In the genomic region with DNA sequence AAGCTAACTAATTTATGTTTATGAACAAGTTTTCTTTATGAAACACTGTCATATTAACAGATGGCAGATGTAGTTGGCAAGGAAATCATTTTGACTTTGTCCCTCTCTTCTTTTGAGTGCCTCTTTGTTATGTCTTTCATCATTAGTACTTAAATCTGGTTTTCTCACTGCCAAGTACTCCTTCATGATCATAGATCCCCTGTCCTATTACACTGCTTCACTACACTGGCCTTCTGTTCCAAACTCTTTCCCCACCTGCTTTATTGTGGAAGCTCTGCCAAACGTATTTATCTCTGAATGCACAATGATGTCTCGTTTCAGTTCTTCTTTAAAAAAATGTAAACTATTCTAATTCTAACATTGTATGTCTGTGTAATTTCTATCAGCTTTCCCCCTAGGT, we compare ENCODE assay signal across 20 mouse cellular contexts.
A peak's percentile ranks its signal among the peaks of the same experiment; 100 is the strongest.
DNase-seq lines count a peak whose midpoint lies in the region; ATAC-seq and TF ChIP-seq lines count a peak whose summit lies in the region.
"Had no signal": no experiment of that assay in that cellular context is flagged by ENCODE, and none has a peak within 500 bp of the region (broad histone marks: within the 10 kb centered on the region; RNA-seq: fewer than 3 reads in every experiment).

No protein-coding gene starts in this region.

- H3K36me3 ChIP-seq in forebrain, embryonic 13.5 days (ENCODE audit: poor library complexity, severe bottlenecking): no peaks in the 10 kb centered on the region
- H3K36me3 ChIP-seq in forebrain, embryonic 12.5 days (replicated peaks): no peaks in the 10 kb centered on the region
- no peaks in the 10 kb centered on the region for H3K36me3 ChIP-seq in hindbrain, postnatal 0 days (ENCODE audit: insufficient read depth, low read length)
- no peaks in the 10 kb centered on the region for H3K36me3 ChIP-seq in hindbrain, embryonic 12.5 days
- H3K36me3 ChIP-seq in midbrain, postnatal 0 days (ENCODE audit: insufficient read depth, low read length): no peaks in the 10 kb centered on the region
- no peaks in the 10 kb centered on the region for H3K36me3 ChIP-seq in midbrain, embryonic 11.5 days (ENCODE audit: control insufficient read depth, insufficient read depth, low read length)
- no peaks in the 10 kb centered on the region for H3K36me3 ChIP-seq in forebrain, postnatal 0 days (ENCODE audit: insufficient read depth)
- H3K36me3 ChIP-seq: embryonic facial prominence, embryonic 15.5 days; heart, embryonic 12.5 days had no signal

- H3K4me2 ChIP-seq in forebrain, embryonic 13.5 days: no peak overlapping the region
- H3K4me2 ChIP-seq in forebrain, embryonic 12.5 days: no peak overlapping the region
- H3K4me2 ChIP-seq in hindbrain, postnatal 0 days (ENCODE audit: low read depth, low read length): no peak overlapping the region
- no peak overlapping the region for H3K4me2 ChIP-seq in hindbrain, embryonic 12.5 days (replicated peaks)
- H3K4me2 ChIP-seq in midbrain, postnatal 0 days (ENCODE audit: low read depth, low read length, poor library complexity, severe bottlenecking): no peak overlapping the region
- H3K4me2 ChIP-seq in midbrain, embryonic 11.5 days: no peak overlapping the region
- H3K4me2 ChIP-seq in forebrain, postnatal 0 days (ENCODE audit: low read depth): no peak overlapping the region
- H3K4me2 ChIP-seq: embryonic facial prominence, embryonic 15.5 days; heart, embryonic 12.5 days had no signal

- no peaks in the 10 kb centered on the region for H3K4me1 ChIP-seq in forebrain, embryonic 13.5 days
- H3K4me1 ChIP-seq in forebrain, embryonic 12.5 days: no peaks in the 10 kb centered on the region
- H3K4me1 ChIP-seq in hindbrain, postnatal 0 days (ENCODE audit: insufficient read depth, low read length): no peaks in the 10 kb centered on the region
- no peaks in the 10 kb centered on the region for H3K4me1 ChIP-seq in hindbrain, embryonic 12.5 days
- H3K4me1 ChIP-seq in midbrain, postnatal 0 days (ENCODE audit: insufficient read depth, low read length): no peaks in the 10 kb centered on the region
- H3K4me1 ChIP-seq in midbrain, embryonic 11.5 days (ENCODE audit: control insufficient read depth, insufficient read depth, low read length): no peaks in the 10 kb centered on the region
- H3K4me1 ChIP-seq in forebrain, postnatal 0 days (ENCODE audit: insufficient read depth): no peaks in the 10 kb centered on the region
- H3K4me1 ChIP-seq: embryonic facial prominence, embryonic 15.5 days; heart, embryonic 12.5 days had no signal

- WGBS in forebrain, embryonic 13.5 days: 54% methylated on average over 2 of the region's 2 CpGs
- 84% methylated on average over 2 of the region's 2 CpGs for WGBS in forebrain, embryonic 12.5 days
- WGBS in hindbrain, postnatal 0 days: 55% methylated on average over 2 of the region's 2 CpGs
- whole genome bisulfite sequencing in hindbrain, embryonic 12.5 days: 83% methylated on average over 2 of the region's 2 CpGs
- WGBS in midbrain, postnatal 0 days: 80% methylated on average over 2 of the region's 2 CpGs
- 74% methylated on average over 2 of the region's 2 CpGs for WGBS in midbrain, embryonic 11.5 days
- WGBS in forebrain, postnatal 0 days: 26% methylated on average over 2 of the region's 2 CpGs

- no peak overlapping the region for H3K4me3 ChIP-seq in forebrain, embryonic 13.5 days
- H3K4me3 ChIP-seq in forebrain, embryonic 12.5 days (replicated peaks): no peak overlapping the region
- no peak overlapping the region for H3K4me3 ChIP-seq in hindbrain, postnatal 0 days (ENCODE audit: low read length)
- no peak overlapping the region for H3K4me3 ChIP-seq in hindbrain, embryonic 12.5 days
- H3K4me3 ChIP-seq in midbrain, postnatal 0 days (ENCODE audit: low read depth, low read length): no peak overlapping the region
- no peak overlapping the region for H3K4me3 ChIP-seq in midbrain, embryonic 11.5 days (ENCODE audit: low read depth, low read length)
- no peak overlapping the region for H3K4me3 ChIP-seq in forebrain, postnatal 0 days (ENCODE audit: low read depth, low read length)
- H3K4me3 ChIP-seq: embryonic facial prominence, embryonic 15.5 days; erythroblast, embryonic 14.5 days; gastrocnemius, adult 2 months; heart, embryonic 12.5 days had no signal

- no peaks in the 10 kb centered on the region for H3K9me3 ChIP-seq in forebrain, embryonic 13.5 days (replicated peaks)
- H3K9me3 ChIP-seq in forebrain, embryonic 12.5 days: no peaks in the 10 kb centered on the region
- no peaks in the 10 kb centered on the region for H3K9me3 ChIP-seq in hindbrain, postnatal 0 days (ENCODE audit: low read length)
- no peaks in the 10 kb centered on the region for H3K9me3 ChIP-seq in hindbrain, embryonic 12.5 days (replicated peaks)
- H3K9me3 ChIP-seq in midbrain, postnatal 0 days (ENCODE audit: low read length): no peaks in the 10 kb centered on the region
- H3K9me3 ChIP-seq in midbrain, embryonic 11.5 days (ENCODE audit: control insufficient read depth, low read length): no peaks in the 10 kb centered on the region
- no peaks in the 10 kb centered on the region for H3K9me3 ChIP-seq in forebrain, postnatal 0 days (ENCODE audit: low read length)
- H3K9me3 ChIP-seq: embryonic facial prominence, embryonic 15.5 days; heart, embryonic 12.5 days had no signal

- DNase-seq in hindbrain, postnatal 0 days (ENCODE audit: low spot score): peak; percentile 27
- DNase-seq in midbrain, postnatal 0 days (ENCODE audit: low spot score): peak; percentile 38
- DNase-seq in midbrain, embryonic 11.5 days (ENCODE audit: low spot score, missing footprints): no peak
- DNase-seq in forebrain, postnatal 0 days: peak; percentile 30
- DNase-seq in thymus, postnatal 10 days (ENCODE audit: low spot score in 2 of 2): no peak
- DNase-seq: adrenal gland, adult 2 months; adrenal gland, postnatal 25 days; cerebellum, adult 11-12 months; cerebellum, adult 9-10 months; gastrocnemius, adult 2 months; gastrocnemius, postnatal 25 days; kidney, adult 8-10 months had no signal

- H3K27ac ChIP-seq in forebrain, embryonic 13.5 days: no peak overlapping the region
- no peak overlapping the region for H3K27ac ChIP-seq in forebrain, embryonic 12.5 days
- no peak overlapping the region for H3K27ac ChIP-seq in hindbrain, postnatal 0 days
- no peak overlapping the region for H3K27ac ChIP-seq in hindbrain, embryonic 12.5 days
- H3K27ac ChIP-seq in midbrain, postnatal 0 days (ENCODE audit: low read depth, low read length): no peak overlapping the region
- H3K27ac ChIP-seq in midbrain, embryonic 11.5 days (ENCODE audit: low read depth, low read length): no peak overlapping the region
- no peak overlapping the region for H3K27ac ChIP-seq in forebrain, postnatal 0 days (ENCODE audit: low read depth, low read length)
- H3K27ac ChIP-seq: embryonic facial prominence, embryonic 15.5 days; gastrocnemius, adult 2 months had no signal

- peak; percentile 77 for ATAC-seq in forebrain, embryonic 13.5 days
- no peak for ATAC-seq in forebrain, embryonic 12.5 days (ENCODE audit: low FRiP score)
- no peak for ATAC-seq in hindbrain, postnatal 0 days
- no peak for ATAC-seq in hindbrain, embryonic 12.5 days (ENCODE audit: low FRiP score)
- no peak for ATAC-seq in midbrain, postnatal 0 days (ENCODE audit: low FRiP score)
- no peak for ATAC-seq in midbrain, embryonic 11.5 days (ENCODE audit: low FRiP score)
- peak; percentile 29; the same call in 1 of the 2 replicates for ATAC-seq in forebrain, postnatal 0 days
- ATAC-seq: intestine, embryonic 16.5 days; Patski had no signal

- no peak overlapping the region for H3K9ac ChIP-seq in forebrain, embryonic 13.5 days
- no peak overlapping the region for H3K9ac ChIP-seq in forebrain, embryonic 12.5 days
- H3K9ac ChIP-seq in hindbrain, postnatal 0 days (replicated peaks; ENCODE audit: low read length): no peak overlapping the region
- no peak overlapping the region for H3K9ac ChIP-seq in hindbrain, embryonic 12.5 days
- H3K9ac ChIP-seq in midbrain, postnatal 0 days (replicated peaks; ENCODE audit: low read length, poor library complexity, severe bottlenecking): no peak overlapping the region
- H3K9ac ChIP-seq in midbrain, embryonic 11.5 days (ENCODE audit: low read length): no peak overlapping the region
- H3K9ac ChIP-seq in forebrain, postnatal 0 days: no peak overlapping the region
- H3K9ac ChIP-seq: embryonic facial prominence, embryonic 15.5 days; heart, embryonic 12.5 days had no signal

- TF ChIP-seq CTCF in hindbrain, postnatal 0 days (IDR thresholded peaks at IDR 0.05; ENCODE audit: low read depth): no peak
- TF ChIP-seq CTCF in midbrain, postnatal 0 days (IDR thresholded peaks at IDR 0.05): no peak
- TF ChIP-seq CTCF in forebrain, postnatal 0 days (IDR thresholded peaks at IDR 0.05; ENCODE audit: low read depth): no peak

- no peaks in the 10 kb centered on the region for H3K27me3 ChIP-seq in forebrain, embryonic 13.5 days
- H3K27me3 ChIP-seq in forebrain, embryonic 12.5 days: no peaks in the 10 kb centered on the region
- H3K27me3 ChIP-seq in hindbrain, postnatal 0 days (ENCODE audit: insufficient read depth, low read length): no peaks in the 10 kb centered on the region
- H3K27me3 ChIP-seq in hindbrain, embryonic 12.5 days: no peaks in the 10 kb centered on the region
- H3K27me3 ChIP-seq in midbrain, postnatal 0 days (ENCODE audit: insufficient read depth, low read length): no peaks in the 10 kb centered on the region
- H3K27me3 ChIP-seq in midbrain, embryonic 11.5 days (ENCODE audit: control insufficient read depth, insufficient read depth, low read length): no peaks in the 10 kb centered on the region
- no peaks in the 10 kb centered on the region for H3K27me3 ChIP-seq in forebrain, postnatal 0 days (ENCODE audit: insufficient read depth, low read length)
- H3K27me3 ChIP-seq: embryonic facial prominence, embryonic 15.5 days; heart, embryonic 12.5 days; Patski had no signal

Comparison
In these comparisons a context has a peak if more than half of its experiments do, and no peak if none do; other contexts are left out.
1. ATAC-seq: peak in forebrain, embryonic 13.5 days (single experiment) and forebrain, postnatal 0 days (single experiment); none in forebrain, embryonic 12.5 days (single experiment), hindbrain, postnatal 0 days (single experiment), hindbrain, embryonic 12.5 days (single experiment), midbrain, postnatal 0 days (single experiment) and midbrain, embryonic 11.5 days (single experiment).
2. DNase-seq: peak in hindbrain, postnatal 0 days (single experiment), midbrain, postnatal 0 days (single experiment) and forebrain, postnatal 0 days (single experiment); none in midbrain, embryonic 11.5 days (single experiment) and thymus, postnatal 10 days (0 of 2).